Mouse (Mus musculus) limb, embryonic 13.5 days (tissue): ENCODE data around the gene Chrna9. TPM values are rescaled to one million over a fixed set of nuclear protein-coding genes. Genes with fewer than 3 reads are reported as not detected.
"Not testable (repeated sequence)": the region's sequence is repeated elsewhere in the genome, so short reads cannot be mapped to it uniquely, and the experiment has no call there.

Source experiments
- ATAC-seq: fragments of 200-750 bp; cut with Nextera tagmentation; 2 replicates; pipeline ENCODE4 v1.8.0; 2017; ENCODE audit warnings: low read depth, moderate number of reproducible peaks, moderate TSS enrichment; ENCODE audit not compliant: low FRiP score
- H3K27ac ChIP-seq: fragments of 300-500 bp; sonication (generic); 2 replicates; pipeline ENCODE4 v1.5.1; 2015; ENCODE audit warnings: inconsistent platforms, mild to moderate bottlenecking, moderate library complexity
- H3K27me3 ChIP-seq: fragments of 300-500 bp; sonication (generic); 2 replicates; pipeline ENCODE4 v1.6.1; 2015; ENCODE audit warnings: mild to moderate bottlenecking, inconsistent platforms
- H3K36me3 ChIP-seq: fragments of 300-500 bp; sonication (generic); 2 replicates; pipeline ENCODE4 v1.6.1; 2015; ENCODE audit warnings: inconsistent platforms, mild to moderate bottlenecking, moderate library complexity
- H3K4me1 ChIP-seq: fragments of 300-500 bp; sonication (generic); 2 replicates; pipeline ENCODE4 v1.6.1; 2015; ENCODE audit warnings: inconsistent platforms
- H3K4me2 ChIP-seq: fragments of 300-500 bp; sonication (generic); replicated peaks from 2 replicates; pipeline ENCODE4 v1.6.1; 2015; ENCODE audit warnings: inconsistent platforms, mild to moderate bottlenecking, moderate library complexity
- H3K4me3 ChIP-seq: fragments of 300-500 bp; sonication (generic); 2 replicates; pipeline ENCODE4 v1.5.1; 2015; ENCODE audit warnings: moderate library complexity, mild to moderate bottlenecking, inconsistent platforms
- H3K9ac ChIP-seq: fragments of 300-500 bp; sonication (generic); 2 replicates; pipeline ENCODE4 v1.6.1; 2015; ENCODE audit warnings: mild to moderate bottlenecking, inconsistent platforms
- H3K9me3 ChIP-seq: fragments of 300-500 bp; sonication (generic); 2 replicates; pipeline ENCODE4 v1.6.1; 2016; ENCODE audit warnings: inconsistent platforms
- WGBS: fragments of 180-500 bp; shearing (Covaris S2); methylation state at CpG from one replicate; pipeline ENCODE4 v1.1.7; 2015; 5-methylcytosine and 5-hydroxymethylcytosine counted together
- polyA plus RNA-seq: library from polyadenylated mRNA; unstranded; fragments of >200 nt; fragmentation: Nextera tagmentation; extraction: Ambion mirVana; gene quantifications from 2 replicates; pipeline ENCODE4 v1.2.1, GENCODE M21; 2015

The Chrna9 gene
- polyA plus RNA-seq, 1 experiment from 2014 or later: 0.70 TPM

DNA sequence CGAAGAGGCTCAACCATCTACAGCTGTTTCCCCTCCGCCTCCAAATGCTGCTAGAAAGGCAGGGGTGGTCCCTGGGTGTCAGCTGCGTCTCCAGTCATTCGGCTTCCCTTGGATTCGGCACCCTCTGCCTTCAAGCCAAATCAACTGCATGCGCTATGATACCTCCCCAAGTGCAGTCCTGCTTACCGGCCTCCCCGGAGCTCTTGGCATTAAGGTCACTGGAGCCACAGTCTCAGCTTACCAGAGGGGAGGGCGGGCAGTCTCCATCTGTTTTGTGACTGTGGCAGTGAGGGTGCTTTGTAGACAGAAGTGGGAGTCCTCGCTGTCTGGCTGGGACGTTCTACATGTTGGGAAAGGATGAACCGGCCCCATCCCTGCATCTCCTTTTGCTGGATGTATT lies 32.4 kb downstream of the Chrna9 start:
- H3K36me3 ChIP-seq: no peaks in the 10 kb centered on the region
- no peak overlapping the region for H3K4me3 ChIP-seq
- no peak for ATAC-seq
- H3K9ac ChIP-seq: no peak overlapping the region
- H3K9me3 ChIP-seq: no peaks in the 10 kb centered on the region
- 60% methylated on average over 12 of the region's 12 CpGs for WGBS
- no peaks in the 10 kb centered on the region for H3K4me1 ChIP-seq
- H3K27ac ChIP-seq: no peak overlapping the region
- no peak overlapping the region for H3K4me2 ChIP-seq
- H3K27me3 ChIP-seq: no peaks in the 10 kb centered on the region

DNA sequence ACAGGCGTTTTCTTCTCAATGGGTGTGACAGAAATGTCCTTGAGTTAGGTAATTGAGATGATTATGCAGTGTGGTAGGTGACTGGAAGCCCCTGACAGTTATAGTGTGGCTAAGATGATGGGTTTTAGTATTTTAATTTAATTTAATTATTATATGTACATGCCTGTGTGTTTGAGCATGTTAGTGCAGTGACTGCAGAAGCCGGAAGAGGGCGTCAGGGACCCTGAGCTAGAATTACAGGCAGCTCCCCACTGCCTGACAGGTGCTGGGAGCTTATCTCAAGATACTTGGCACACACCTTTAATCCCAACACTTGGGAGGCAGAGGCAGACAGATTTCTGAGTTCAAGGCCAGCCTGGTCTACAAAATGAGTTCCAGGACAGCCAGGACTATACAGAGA lies 33.3 kb downstream of the Chrna9 start:
- no peak for ATAC-seq
- H3K4me2 ChIP-seq: no peak overlapping the region
- WGBS: 92% methylated on average over 3 of the region's 3 CpGs
- H3K27me3 ChIP-seq: no peaks in the 10 kb centered on the region
- no peak overlapping the region for H3K4me3 ChIP-seq
- H3K27ac ChIP-seq: no peak overlapping the region
- H3K9ac ChIP-seq: no peak overlapping the region
- no peaks in the 10 kb centered on the region for H3K36me3 ChIP-seq
- H3K4me1 ChIP-seq: no peaks in the 10 kb centered on the region
- no peaks in the 10 kb centered on the region for H3K9me3 ChIP-seq

DNA sequence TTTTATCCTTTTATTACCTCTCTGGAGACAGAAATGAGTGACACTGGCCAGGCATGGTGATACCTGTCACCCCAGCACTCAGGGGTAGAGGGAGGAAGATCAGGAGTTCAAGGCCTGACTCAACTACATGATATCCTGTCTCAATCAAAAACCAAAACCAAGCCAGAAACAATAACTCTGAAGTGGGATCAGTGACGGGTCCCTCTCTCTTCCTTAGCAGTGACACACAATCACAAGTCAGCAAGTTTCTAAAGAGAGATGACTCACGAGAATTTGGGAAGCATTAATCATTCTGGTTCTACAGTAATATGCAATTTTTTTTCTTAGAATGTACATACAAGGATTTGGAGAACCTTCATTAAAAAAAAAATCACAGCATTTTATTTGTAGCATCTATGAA lies 38.5 kb downstream of the Chrna9 start:
- Histone ChIP-seq H3K4me3 (no peak overlapping the region), H3K9me3 (no peaks in the 10 kb centered on the region), H3K4me2 (no peak overlapping the region), H3K9ac (no peak overlapping the region), H3K4me1 (no peaks in the 10 kb centered on the region), H3K27me3 (no peaks in the 10 kb centered on the region), H3K27ac (no peak overlapping the region), H3K36me3 (no peaks in the 10 kb centered on the region)
- 73% methylated on average over 2 of the region's 2 CpGs for WGBS
- ATAC-seq: no peak

DNA sequence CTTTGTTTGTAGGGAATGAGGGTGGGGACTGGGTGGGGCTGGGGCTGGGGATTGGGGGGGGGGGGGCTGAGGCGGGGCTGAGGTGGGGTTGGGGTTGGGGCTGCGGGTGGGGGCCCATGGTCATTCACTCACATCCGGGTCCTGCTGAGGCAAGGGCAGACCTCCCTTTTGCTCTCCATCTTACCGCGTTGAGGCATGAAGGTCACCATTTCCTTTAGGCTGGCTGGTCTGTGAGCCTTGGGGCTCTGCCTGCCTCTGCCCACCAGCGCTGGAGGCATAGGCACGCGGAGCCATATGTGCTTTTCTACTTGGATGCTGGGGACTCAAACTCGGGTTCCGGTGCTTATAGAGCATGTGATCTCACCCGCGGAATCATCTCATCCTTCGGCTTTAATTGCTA lies 41.0 kb downstream of the Chrna9 start:
- H3K4me1 ChIP-seq: no peaks in the 10 kb centered on the region

DNA sequence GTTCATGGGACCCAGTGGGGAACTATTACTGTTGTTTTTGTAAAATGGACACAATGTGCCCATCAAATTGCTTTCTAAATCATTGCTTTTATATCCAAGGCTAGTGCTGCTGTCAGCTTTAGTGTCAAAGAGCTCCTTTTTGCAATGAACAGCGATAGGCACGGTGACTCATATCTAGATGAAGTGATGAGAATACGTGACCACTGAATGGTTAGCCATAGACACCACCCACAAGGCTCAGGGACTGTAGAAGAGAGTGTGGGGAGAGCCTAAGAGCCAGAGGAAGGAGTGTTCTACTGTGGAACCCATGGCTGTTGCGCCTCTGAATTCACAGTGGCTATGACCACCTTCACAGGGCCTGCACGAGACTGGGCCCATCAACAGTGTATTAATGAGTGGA lies 51.7 kb downstream of the Chrna9 start:
- Histone ChIP-seq H3K4me1 (no peaks in the 10 kb centered on the region), H3K4me2 (no peak overlapping the region), H3K9ac (no peak overlapping the region), H3K27me3 (no peaks in the 10 kb centered on the region), H3K9me3 (no peaks in the 10 kb centered on the region), H3K36me3 (no peaks in the 10 kb centered on the region), H3K27ac (no peak overlapping the region), H3K4me3 (no peak overlapping the region)
- no peak for ATAC-seq
- WGBS: 95% methylated on average over 5 of the region's 5 CpGs

More for the DNA sequence above, 41.0 kb downstream of the Chrna9 start:
- ATAC-seq: no peak
- H3K27me3 ChIP-seq: no peaks in the 10 kb centered on the region
- no peak overlapping the region for H3K27ac ChIP-seq
- H3K9ac ChIP-seq: no peak overlapping the region
- H3K4me3 ChIP-seq: no peak overlapping the region
- H3K9me3 ChIP-seq: no peaks in the 10 kb centered on the region
- no peak overlapping the region for H3K4me2 ChIP-seq
- 86% methylated on average over 13 of the region's 13 CpGs for WGBS
- H3K36me3 ChIP-seq: no peaks in the 10 kb centered on the region

DNA sequence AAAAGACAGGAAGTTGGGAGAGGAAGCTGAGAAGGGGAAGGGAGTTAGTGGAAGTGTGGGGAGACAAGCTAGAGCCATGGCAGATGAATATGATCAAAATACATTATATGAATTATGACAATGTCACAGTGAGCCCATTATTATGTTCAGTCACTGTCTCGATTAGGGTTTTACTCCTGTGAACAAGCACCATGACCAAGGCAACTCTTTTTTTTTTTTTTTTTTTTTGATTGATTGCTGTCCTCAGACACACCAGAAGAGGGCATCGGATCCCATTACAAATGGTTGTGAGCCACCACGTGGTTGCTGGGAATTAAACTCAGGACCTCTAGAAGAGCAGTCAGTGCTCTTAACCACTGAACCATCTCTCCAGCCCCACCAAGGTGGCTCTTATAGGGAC lies 52.3 kb downstream of the Chrna9 start:
- not testable (repeated sequence) for ATAC-seq, H3K9me3 ChIP-seq, H3K4me2 ChIP-seq, H3K36me3 ChIP-seq, H3K27ac ChIP-seq, H3K27me3 ChIP-seq, H3K9ac ChIP-seq, H3K4me1 ChIP-seq, H3K4me3 ChIP-seq
- 84% methylated on average over 3 of the region's 3 CpGs for WGBS

DNA sequence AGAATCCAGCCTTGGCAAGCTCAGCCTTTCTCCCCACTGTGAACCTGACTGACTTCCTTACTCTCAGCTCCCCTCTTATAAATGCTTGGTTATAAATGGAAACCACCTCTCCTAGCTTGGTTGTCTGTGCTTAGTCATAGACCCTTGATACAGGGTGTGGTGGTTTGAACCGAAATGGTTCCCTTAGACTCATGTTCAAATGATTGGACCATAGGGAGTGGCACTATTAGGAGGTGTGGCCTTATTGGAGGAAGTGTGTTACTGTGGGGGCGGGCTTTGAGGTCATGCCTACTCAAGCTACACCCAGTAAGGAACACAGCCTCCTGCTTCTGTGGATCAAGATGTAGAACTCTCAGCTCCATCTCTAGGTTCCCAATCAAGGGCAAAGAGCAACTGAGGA lies 56.5 kb downstream of the Chrna9 start:
- Histone ChIP-seq H3K4me2 (no peak overlapping the region), H3K9ac (no peak overlapping the region), H3K9me3 (no peaks in the 10 kb centered on the region), H3K4me3 (no peak overlapping the region), H3K27me3 (no peaks in the 10 kb centered on the region), H3K36me3 (no peaks in the 10 kb centered on the region), H3K27ac (no peak overlapping the region), H3K4me1 (no peaks in the 10 kb centered on the region)
- ATAC-seq: no peak
- WGBS: 81% methylated on average over 2 of the region's 2 CpGs

DNA sequence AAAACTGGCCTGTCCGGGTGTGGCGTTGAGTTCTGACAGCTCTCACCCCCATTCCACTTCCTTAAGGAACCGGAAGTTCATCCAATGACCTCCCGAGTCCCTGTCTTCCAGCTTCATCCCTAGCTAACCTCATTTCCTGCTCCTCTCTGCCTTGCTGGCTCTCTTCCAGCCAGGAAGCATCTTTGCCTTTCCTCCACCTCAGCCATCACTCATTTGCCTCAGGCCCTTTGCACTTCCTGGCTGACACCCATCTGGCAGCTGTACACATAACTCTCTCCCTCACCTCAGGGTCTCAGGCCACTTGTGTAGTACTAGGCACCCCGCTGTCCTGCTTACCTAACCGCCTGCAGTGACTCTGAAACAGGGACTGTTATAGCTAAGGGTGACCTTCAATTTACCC lies 59.9 kb downstream of the Chrna9 start:
- no peak overlapping the region for H3K4me2 ChIP-seq
- H3K27ac ChIP-seq: no peak overlapping the region
- no peaks in the 10 kb centered on the region for H3K27me3 ChIP-seq
- no peaks in the 10 kb centered on the region for H3K9me3 ChIP-seq
- H3K4me1 ChIP-seq: no peaks in the 10 kb centered on the region
- WGBS: 68% methylated on average over 6 of the region's 6 CpGs
- no peak overlapping the region for H3K4me3 ChIP-seq
- H3K9ac ChIP-seq: no peak overlapping the region
- ATAC-seq: no peak
- H3K36me3 ChIP-seq: no peaks in the 10 kb centered on the region

DNA sequence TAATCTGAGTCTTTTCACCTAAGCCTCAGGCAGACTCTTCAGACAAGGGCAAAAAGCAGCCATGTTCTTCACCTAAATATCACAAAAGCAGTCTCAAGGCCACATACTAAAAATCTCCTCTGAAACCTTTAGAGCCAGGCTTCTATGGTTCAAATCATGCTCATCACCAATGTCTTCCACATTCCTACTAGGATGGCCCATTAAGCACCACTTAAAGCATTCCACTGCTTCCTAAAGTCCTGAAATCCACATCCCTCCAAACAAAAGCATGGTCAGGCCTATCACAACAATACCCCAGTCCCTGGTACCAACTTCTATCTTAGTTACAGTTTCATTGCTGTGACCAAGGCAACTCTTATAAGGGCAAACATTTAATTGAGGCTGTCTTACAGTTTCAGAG lies 63.1 kb downstream of the Chrna9 start:
- Histone ChIP-seq H3K4me1 (peaks cover 15% of the 10 kb centered on the region), H3K36me3 (no peaks in the 10 kb centered on the region), H3K27ac (no peak overlapping the region), H3K4me3 (no peak overlapping the region), H3K27me3 (no peaks in the 10 kb centered on the region), H3K4me2 (no peak overlapping the region), H3K9ac (no peak overlapping the region), H3K9me3 (no peaks in the 10 kb centered on the region)
- ATAC-seq: no peak

DNA sequence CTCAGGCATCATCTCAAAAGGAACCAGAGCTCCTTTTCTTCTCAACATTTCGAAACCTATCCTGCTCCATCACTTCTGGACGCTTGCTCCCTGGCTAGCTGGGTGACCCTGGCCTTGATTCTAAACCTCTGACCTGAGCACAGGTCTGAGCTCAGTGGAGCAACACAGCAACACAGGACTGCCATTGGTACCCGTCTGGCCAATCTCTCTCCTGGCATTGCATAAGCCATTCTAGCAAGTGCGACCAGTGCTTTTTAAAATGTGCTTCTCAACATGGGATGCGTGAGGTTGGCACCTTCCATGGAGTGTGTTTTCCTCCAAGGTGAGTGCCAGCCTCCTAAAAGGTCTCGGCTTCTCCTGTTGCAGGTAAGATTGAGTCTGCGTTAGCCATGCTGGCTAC lies 64.4 kb downstream of the Chrna9 start:
- peaks cover 15% of the 10 kb centered on the region for H3K4me1 ChIP-seq
- H3K4me2 ChIP-seq: no peak overlapping the region
- H3K27ac ChIP-seq: no peak overlapping the region
- 89% methylated on average over 7 of the region's 7 CpGs for WGBS
- H3K4me3 ChIP-seq: no peak overlapping the region
- no peaks in the 10 kb centered on the region for H3K36me3 ChIP-seq
- no peaks in the 10 kb centered on the region for H3K27me3 ChIP-seq
- ATAC-seq: no peak
- H3K9ac ChIP-seq: no peak overlapping the region
- no peaks in the 10 kb centered on the region for H3K9me3 ChIP-seq

DNA sequence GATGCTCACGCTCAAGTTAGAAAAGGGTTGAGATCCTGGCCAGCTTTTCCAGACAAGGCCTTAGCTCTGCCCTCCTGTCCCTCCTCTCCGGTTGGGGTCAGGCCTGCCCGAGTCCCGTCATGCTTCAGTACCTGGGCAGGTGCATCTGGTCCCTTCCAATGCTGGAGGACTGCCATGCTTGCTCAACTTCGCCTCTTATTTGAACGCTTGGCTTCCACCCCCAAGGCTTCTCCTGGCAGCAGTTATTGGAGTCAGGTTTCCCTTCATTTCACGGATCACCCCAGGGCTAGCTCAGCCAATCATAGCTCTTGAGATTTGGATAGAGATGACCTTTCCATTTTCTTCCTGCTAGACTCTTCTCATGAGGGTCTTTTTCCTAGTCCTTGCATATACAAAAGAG lies 65.4 kb downstream of the Chrna9 start:
- Histone ChIP-seq H3K4me3 (no peak overlapping the region), H3K27ac (peak overlapping the region; percentile 55; the same call in 1 of the 2 replicates), H3K27me3 (no peaks in the 10 kb centered on the region), H3K9ac (no peak overlapping the region), H3K4me2 (no peak overlapping the region), H3K36me3 (no peaks in the 10 kb centered on the region), H3K4me1 (peaks cover 15% of the 10 kb centered on the region), H3K9me3 (no peaks in the 10 kb centered on the region)
- WGBS: 62% methylated on average over 7 of the region's 7 CpGs
- no peak for ATAC-seq

DNA sequence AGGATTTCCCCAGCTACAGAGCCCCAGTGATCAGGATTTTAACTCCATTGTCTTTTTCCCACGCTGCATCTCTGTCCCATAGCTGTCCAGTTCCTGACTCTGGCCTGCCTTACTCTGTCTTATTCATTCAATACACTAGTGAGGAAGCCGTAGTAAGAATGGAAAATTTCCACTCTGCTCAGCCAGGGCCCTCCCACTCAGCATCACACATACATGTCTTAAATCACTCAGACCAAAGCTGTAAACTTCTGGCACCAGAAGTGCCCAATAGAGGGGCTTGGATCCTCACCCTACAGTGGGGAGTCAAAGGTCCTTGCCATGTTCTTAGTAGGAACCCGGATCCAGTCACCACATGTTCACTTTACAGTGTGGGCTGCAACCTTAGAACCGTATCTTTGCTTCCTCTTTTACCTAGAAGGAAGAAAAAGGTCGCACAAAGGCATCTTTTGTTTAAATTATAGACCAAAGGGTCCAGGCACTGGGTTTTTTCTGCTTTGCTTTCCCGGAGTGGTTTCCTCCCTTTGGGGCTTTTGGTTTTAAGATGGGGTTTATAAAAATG lies 65.9 kb downstream of the Chrna9 start:
- peak; percentile 71; the same call in 1 of the 2 replicates for ATAC-seq
- WGBS: 50% methylated on average over 6 of the region's 6 CpGs
- H3K9me3 ChIP-seq: no peaks in the 10 kb centered on the region

DNA sequence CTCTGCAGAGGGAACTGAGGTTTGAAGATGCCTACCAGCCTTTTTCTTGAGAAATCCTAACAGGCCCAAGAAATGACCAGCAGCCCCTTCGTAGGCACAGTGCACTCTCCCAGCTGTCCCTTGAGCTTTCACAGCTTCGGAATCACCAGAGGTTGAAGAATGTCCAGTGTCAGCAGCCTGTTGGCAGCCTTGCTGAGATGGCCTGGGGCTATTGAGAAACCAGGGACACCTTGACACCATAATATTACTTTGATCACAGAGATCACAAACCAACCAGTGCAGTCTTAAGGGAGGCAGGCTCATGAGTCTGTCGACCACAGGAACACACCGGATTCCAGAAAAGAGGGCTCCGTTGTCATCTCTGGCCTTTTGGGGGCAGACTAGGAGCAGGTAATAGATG lies 66.5 kb downstream of the Chrna9 start:
- Histone ChIP-seq H3K36me3 (no peaks in the 10 kb centered on the region), H3K9me3 (no peaks in the 10 kb centered on the region), H3K4me2 (no peak overlapping the region), H3K4me3 (no peak overlapping the region), H3K4me1 (peaks cover 15% of the 10 kb centered on the region), H3K9ac (no peak overlapping the region), H3K27me3 (no peaks in the 10 kb centered on the region), H3K27ac (peak overlapping the region; percentile 48; the same call in 1 of the 2 replicates)
- 65% methylated on average over 5 of the region's 5 CpGs for WGBS
- no peak for ATAC-seq

More for the DNA sequence above, 65.9 kb downstream of the Chrna9 start:
- Histone ChIP-seq H3K4me2 (no peak overlapping the region), H3K27ac (peak overlapping the region; percentile 55), H3K9ac (no peak overlapping the region), H3K36me3 (no peaks in the 10 kb centered on the region), H3K27me3 (no peaks in the 10 kb centered on the region), H3K4me1 (peaks cover 15% of the 10 kb centered on the region), H3K4me3 (no peak overlapping the region)
